Mouse (Mus musculus): ENCODE measurements around the gene Tmem120b.

Tmem120b gene

GRCm38 (mm10) chr5:123068115-123068514, at the start of gene Tmem120b:
Gene Tmem120b, plus strand, starts transcription at chr5:123068415.
- no peak for DNase-seq (ENCODE audit: low read depth, low spot score)

- DNase-seq (ENCODE audit: low read depth, low spot score) = no peak
Observed at GRCm38 (mm10) chr5:123019336-123020016, 48.7 kb upstream of the Tmem120b start.

DNA sequence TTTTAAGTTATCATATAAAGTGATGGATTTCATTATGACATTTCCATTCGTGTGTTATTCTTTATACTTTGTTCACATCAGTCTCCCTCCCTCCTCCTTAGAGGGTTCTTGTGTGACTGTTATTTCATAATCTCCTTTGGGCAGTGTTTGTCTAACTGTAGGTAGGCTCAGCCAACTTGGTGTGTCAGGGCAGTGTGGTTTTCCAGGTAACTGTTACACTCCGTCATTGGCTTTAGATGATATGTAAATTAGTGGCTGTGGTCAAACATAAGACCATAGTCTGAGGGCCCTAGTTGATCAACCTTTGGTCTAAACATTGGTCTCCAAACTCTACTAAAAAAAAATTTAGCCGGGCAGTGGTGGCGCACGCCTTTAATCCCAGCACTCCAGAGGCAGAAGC, 47.8 kb upstream of the Tmem120b start:
- no peak for DNase-seq (ENCODE audit: low read depth, low spot score)

- no peak for DNase-seq (ENCODE audit: low read depth, low spot score)
Observed at GRCm38 (mm10) chr5:123021438-123021837, 46.8 kb upstream of the Tmem120b start.

- DNase-seq (ENCODE audit: low read depth, low spot score) = no peak
Observed at GRCm38 (mm10) chr5:123023049-123023448, 45.2 kb upstream of the Tmem120b start.

DNA sequence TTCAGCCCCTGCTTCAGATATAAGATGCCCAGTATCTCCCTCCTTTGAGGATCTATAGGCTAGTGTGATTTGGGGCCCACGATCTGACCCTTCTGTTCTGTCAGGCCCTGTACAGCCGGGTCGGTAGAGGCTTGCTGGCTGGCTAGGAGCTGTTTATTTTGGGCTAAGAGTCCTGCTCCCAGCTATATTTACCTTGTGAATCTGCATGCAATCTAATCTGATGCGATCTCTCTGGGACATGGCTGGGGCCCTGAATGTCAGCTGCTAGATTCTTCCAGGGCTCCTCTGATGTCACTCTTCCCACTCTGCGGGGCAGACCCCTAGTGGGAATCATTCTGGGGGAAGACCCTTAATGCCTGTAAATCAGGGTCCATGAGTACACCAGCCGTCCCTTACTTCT, 43.9 kb upstream of the Tmem120b start:
- no peak for DNase-seq (ENCODE audit: low read depth, low spot score)

GRCm38 (mm10) chr5:123024965-123025573, 43.1 kb upstream of the Tmem120b start:
- DNase-seq (ENCODE audit: low read depth, low spot score) = no peak

DNA sequence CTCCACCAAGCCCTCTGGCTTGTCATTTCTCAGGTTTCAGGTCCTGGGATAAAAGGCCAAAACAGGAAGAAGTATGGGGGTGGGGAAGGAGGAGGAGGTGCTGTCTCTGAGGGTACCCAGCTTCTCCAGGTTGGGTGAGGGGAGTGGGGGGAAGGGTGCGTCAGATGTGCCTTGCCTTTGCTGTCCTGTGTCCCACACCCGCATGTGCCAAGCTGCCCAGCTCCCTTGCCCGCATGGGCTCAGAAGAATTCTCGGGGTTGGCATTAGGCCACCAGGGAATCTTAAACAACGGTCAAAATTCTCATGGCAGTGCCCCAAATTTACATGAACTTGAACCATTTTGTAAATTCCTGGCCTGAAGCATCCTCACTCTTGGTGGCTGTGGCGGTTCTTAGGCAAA, 41.8 kb upstream of the Tmem120b start:
- no peak for DNase-seq (ENCODE audit: low read depth, low spot score)

DNA sequence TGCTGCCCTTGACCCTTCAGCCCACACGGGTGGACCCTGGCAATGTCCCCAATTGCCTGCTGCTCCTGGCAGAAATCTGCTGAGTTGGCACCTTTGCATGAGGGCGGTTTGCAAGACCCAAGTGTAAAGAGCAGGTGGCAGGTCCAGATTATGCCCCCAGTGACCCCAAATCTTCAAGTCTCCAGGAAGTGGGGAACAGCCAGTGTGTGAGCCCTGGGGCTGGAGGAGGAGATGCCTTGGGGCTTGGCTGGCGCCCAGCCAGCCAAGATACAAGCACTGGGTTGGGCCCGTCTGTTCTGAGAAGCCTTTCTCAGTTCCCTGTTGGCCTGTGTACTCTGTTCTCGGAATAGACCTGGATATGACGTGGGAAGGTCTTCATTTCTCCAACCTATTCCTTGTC, 40.8 kb upstream of the Tmem120b start:
- DNase-seq (ENCODE audit: low read depth, low spot score) = no peak

DNA sequence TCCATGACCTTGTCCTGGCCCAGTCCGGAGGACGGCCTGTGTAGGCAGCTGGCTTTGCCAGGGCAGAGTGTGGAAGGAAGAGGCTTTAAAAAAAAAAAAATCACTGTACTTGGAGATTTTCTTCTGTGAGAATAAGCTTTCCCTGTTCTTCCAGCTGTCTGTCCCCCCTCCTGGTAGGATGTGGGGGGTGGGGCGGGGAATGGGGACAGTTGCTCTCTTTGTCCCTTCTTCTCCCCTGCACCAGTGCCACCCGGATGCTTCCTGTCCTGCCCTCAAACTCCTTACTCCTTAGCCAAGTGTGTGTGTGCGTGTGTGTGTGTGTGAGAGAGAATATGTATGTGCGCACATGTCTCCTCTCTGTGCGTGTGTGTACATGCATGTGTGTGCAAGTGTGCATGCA, 38.5 kb upstream of the Tmem120b start:
- no peak for DNase-seq (ENCODE audit: low read depth, low spot score)

DNA sequence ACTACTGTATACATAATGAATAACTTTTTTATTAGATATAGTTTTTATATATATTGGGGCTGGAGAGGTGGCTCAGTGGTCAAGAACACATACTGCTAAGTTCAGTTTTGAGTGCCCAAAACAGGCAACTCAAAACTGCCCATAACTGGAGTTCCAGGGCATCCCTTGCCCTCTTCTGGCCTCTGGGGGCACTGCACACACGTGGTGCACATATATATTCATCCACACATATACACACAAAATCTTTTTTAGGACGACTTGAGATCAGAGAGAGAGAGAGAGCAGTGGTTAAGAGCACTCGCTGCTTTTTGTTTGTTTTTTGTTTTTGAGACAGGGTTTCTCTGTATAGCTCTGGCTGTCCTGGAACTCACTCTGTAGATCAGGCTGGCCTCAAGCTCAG, 36.9 kb upstream of the Tmem120b start:
- DNase-seq (ENCODE audit: low read depth, low spot score) = no peak

DNA sequence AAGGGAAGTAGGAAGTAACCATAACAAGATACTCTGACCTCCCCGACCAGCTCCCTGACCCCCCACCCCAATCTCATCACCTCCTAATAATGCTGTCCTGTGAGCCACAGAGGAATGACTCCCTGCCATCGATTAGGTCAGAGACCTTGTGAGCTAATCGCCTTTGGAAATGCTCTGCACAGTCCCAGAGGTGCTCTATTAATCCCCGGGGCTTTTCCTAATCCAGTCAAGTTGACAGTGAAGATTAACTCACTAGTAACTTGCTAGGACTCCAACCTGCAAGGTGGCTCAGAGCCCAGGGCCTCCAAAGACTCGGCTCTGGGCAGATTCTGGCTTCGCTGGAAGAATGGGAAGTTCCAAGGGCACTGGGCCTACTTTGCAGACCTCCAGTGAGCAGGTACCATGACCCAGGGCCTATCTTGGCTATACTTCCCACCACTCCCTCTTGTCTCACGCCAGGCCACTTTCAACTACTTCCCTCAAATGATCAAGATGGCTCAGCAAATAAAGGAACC, 34.5 kb upstream of the Tmem120b start:
- DNase-seq (ENCODE audit: low read depth, low spot score) = no peak

DNA sequence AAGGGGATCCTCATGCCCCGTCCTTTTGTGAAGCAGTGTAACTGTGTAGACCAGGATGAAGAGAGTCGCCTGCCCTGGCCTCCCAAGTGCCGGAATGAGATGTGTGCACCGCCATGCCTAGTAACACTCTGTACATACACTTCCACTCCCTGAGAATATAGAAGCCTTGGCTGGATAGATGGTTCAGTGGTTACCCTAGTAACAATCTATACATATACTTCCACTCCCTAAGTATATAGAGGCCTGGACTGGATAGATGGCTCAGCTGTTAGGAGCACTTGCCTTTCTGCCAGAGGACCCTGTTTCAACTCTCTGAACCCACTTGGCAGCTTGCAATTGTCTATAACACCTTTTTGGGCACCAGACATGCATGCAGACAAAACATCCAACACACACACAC, 33.1 kb upstream of the Tmem120b start:
- DNase-seq (ENCODE audit: low read depth, low spot score) = no peak

DNA sequence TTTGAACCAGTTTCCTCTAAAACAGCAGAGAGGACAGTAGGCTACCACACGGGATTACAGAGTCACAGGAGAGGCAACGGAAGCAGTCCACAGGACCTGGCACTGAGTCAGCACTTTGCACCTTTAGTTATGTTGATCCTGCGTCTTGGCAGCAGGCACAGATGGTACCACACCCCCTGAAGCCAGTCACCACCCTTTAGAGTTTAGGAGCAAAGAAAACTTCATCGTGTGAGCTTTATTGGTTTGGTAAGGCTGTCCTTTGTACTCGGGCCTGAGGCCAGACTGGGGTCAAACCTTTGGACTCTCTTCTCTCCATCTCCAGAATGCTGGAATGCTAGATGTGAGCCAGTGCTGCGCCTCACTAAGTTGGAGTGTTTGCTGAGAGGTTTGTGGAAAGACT, 32.7 kb upstream of the Tmem120b start:
- DNase-seq (ENCODE audit: low read depth, low spot score) = no peak

GRCm38 (mm10) chr5:123038115-123038514, 30.1 kb upstream of the Tmem120b start:
- DNase-seq (ENCODE audit: low read depth, low spot score) = no peak

DNA sequence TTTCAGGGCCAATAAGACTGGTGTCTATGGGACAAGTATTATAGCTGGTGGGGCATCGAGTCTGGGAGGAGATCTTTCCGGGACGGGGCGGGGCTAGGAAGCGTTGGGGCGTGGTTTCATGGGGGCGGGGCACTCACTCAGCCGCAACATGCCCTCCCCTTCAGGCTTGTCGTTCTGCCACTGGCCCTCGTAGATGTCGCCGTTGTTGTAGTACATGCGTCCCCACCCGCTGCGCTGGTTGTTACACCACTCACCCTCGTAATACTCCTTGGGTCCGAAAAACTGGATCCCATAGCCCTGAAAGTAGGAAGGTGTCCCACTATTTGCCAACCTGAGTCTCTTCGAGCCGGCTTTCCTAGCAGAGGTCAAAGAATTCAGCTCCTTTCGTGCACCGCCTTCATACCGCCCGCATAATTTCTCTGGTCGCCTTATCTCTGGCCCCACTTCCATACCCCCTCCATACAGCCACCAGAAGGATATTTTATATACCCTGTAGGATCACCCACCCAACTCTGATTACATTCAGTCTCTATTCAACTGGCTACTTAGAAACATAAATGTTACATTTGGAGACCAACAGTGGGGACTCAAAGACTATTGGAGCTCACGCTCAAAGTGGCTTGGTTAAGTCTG, 29.0 kb upstream of the Tmem120b start:
- no peak for DNase-seq (ENCODE audit: low read depth, low spot score)

GRCm38 (mm10) chr5:123040796-123041195, 27.4 kb upstream of the Tmem120b start:
- DNase-seq (ENCODE audit: low read depth, low spot score) = no peak

DNA sequence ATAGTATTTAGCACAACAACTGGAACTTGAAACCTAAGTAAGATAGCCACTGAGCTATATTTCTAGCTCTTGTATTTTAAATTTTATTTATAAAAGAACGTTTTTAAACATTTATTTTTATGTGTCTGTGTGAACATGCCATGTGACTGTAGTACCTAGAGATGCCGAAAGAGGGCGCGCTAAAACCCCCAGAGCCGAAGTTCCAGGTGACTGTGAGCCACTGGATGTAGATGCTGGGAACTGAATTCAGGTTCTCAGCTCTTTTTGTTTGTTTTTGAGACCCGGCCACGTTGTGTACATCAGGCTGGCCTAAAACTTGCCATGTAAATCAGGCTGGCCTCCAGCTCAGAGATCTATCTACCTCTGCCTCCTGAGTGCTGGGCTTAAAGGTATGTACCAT, 24.4 kb upstream of the Tmem120b start:
- no peak for DNase-seq (ENCODE audit: low read depth, low spot score)

GRCm38 (mm10) chr5:123045561-123046295, 22.5 kb upstream of the Tmem120b start:
- peak; percentile 76 for DNase-seq (ENCODE audit: low read depth, low spot score)

DNA sequence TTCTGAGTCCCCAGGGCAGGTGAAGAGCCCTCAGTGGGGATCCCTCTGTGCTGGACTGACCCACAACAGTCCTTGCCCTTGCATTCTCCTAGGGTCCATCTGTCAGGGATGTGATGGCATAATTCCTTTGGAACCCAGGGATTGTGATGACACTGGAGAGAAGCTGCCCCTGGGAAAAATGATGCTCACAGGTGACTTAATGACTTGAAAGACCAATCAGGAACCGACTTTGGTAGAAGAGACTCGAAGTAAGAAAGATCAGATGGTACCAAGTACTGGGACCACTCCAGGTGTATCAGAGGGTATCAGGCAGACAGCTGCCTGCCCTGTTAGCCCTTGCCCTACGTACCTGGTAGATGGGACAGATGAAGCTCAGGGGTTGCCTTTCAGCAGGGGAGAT, 21.3 kb upstream of the Tmem120b start, which contains the start of gene Morn3:
Gene Morn3, minus strand, starts transcription at position 101 of the 400 bp plus-strand sequence.
- DNase-seq (ENCODE audit: low read depth, low spot score) = no peak

DNA sequence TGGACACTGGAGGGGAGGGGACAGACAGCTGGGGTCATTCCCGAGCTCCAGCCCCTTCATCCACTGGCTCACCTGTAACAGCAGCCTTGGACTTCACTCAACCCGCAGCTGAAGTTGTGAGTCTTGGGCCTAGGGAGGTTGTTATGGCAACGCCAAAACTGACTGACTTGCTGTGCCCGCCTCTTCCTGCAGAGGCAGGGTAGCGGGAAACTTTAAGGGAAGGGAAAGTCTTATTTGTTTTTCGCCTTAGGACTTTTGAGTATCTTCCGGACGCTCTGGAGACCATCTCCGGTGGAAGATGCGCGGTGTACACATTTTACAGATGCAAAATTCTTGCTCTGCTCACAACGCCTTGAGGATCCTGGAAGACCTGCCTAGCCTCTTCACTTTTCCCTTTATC, 18.9 kb upstream of the Tmem120b start:
- DNase-seq (ENCODE audit: low read depth, low spot score) = peak; percentile 71

- no peak for DNase-seq (ENCODE audit: low read depth, low spot score)
Observed at GRCm38 (mm10) chr5:123050918-123051317, 17.3 kb upstream of the Tmem120b start.
